Mouse (Mus musculus) common myeloid progenitor, adult 5-6 weeks (primary cell): ENCODE results near the gene Cbx8. TPM values are rescaled to one million over a fixed set of nuclear protein-coding genes. Genes with fewer than 3 reads are reported as not detected.

Source experiments
- ATAC-seq: replicated peaks from 2 replicates; pipeline ENCODE4 v1.8.0; 2016; ENCODE audit warnings: low read depth, mild to moderate bottlenecking, moderate TSS enrichment, inconsistent platforms; ENCODE audit not compliant: poor library complexity, severe bottlenecking
- total RNA-seq: library from RNA; stranded (forward); fragments of 200-1000, 187-1606 nt; gene quantifications from 2 replicates; pipeline ENCODE4 v1.2.3, GENCODE M21; 2017

The Cbx8 gene
- total RNA-seq, result 1.4 and 2.5 TPM in 2 replicates

DNA sequence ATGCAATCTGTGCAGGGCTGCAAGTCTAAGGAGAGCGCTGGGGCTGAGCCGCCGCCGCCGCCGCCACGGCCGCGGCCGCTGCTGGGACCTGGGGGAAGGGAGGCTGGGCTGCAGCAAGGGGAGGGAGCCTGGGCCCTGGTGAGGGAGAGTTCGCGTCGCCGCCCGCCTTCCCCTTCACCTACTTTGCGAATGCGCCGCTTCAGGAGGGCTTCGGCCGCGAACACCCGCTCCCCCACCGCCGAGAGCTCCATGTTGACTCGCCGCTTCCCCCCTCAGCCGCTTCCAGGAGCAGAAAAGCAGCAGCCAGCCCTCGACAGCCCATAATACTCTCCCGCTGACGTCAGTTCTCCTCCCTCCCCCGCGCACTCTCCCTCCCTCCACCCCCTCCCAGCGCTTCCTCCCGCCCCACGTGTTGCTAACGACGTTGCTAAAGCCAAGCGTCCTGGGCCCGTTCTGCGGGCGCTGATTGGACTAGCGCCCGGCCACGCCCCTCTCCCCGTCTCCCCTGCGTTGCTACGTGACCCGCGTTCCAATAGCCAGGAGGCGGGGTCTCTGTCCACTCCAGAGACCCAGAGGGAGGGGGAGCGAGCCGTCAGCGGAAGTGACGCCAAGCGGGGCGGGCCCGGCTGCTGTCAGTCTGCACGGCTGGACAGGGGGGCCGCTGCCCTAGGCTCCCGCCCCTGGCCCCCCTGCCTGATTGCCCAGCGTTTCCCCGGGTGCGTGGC, at the start of gene Cbx8:
Gene Cbx8 (minus strand): TSS at position 370 of the 725 bp plus-strand sequence.
- ATAC-seq, result peak; percentile 88

DNA sequence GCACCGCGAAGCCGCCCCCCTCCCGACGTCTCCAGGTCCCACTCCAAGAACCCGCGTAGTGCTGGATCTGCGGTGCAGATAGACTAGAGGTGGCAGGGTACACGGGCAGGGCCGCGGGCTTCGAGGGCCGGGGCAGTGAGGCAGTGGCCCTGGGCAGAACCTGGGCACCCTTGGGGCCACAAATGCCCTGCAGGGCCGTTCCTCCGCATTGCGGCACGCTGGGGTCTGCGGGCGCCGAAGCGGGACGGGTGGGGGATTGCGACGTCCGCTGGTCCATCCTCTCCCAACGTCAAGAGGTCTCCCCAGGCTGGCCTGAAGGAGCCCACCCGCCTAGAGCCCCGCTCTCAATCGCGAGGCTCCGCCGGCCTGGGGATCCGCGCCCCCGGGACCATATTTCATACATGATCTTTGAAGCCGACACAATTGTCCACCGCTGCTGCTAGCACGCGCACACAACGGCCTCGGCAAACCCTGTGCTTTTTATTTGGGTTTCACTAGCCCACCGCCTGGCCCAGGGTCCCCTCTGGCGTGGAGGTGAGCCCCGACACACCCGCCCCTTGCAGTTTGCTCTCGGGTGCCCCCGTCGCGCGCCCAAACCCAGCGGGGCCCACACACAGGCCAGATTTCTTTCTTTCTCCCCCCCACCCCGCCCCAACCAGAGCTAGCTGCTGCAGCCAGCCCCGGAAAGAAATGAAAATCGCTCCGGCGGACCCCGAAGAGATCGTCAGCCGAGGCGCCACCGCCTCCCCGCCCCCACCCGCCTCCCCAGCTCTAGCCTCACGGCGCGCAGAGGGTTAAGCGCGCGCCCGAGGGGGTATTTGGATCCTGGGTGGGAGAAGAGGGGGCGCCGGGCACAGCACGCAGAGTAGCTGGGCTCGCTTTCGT, 49.5 kb upstream of the Cbx8 start:
- no peak for ATAC-seq

GRCm38 (mm10) chr11:119089235-119090075, 48.7 kb upstream of the Cbx8 start:
- ATAC-seq, result no peak

- no peak for ATAC-seq
These were observed 47.8 kb upstream of the Cbx8 start for GRCm38 (mm10) chr11:119088391-119089234.

GRCm38 (mm10) chr11:119087301-119088082, 46.7 kb upstream of the Cbx8 start:
- no peak for ATAC-seq

DNA sequence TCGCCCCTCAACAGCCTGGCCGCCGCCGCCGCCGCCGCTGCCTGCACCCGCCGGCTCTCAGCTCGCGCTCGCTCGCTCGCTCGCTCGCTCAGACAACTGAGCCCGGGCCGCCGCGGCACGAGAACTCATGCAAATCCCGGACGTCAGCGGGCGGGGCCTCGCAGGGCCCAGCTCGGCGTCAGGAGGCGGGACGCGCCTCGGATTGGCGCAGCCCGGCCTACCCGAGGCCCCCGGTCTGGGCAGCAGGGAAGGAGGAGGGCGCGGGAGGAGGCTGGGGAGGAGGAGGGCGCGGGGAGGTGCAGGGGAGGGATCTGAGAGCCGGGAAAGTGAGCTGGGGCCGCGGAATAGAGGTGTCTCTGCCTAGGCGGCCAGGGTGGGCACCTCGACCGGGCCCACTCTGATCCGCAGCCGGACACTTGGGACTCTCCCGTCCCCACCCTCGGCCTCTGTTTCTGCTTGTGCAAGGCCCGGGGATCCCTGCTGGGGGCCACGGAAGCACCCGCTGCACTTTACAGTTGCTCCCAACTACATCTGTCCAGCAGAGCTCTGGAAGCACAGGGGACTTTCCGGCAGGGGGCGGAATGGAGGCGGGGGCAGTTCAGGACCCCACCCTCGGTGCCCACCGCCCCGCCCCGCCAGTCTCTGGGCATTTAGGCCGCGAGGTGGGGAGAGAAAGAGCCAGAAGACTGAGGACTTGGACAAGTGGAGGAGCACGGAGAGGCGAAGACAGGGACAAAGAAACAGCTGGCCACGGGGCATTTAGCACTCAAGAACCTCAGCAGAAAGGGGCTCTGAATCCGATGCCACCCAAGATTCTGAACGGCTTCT, 45.6 kb upstream of the Cbx8 start, which contains the start of gene Cbx4:
Gene Cbx4 (minus strand): TSS at position 78 of the 828 bp plus-strand sequence.
- peak; percentile 67 for ATAC-seq

DNA sequence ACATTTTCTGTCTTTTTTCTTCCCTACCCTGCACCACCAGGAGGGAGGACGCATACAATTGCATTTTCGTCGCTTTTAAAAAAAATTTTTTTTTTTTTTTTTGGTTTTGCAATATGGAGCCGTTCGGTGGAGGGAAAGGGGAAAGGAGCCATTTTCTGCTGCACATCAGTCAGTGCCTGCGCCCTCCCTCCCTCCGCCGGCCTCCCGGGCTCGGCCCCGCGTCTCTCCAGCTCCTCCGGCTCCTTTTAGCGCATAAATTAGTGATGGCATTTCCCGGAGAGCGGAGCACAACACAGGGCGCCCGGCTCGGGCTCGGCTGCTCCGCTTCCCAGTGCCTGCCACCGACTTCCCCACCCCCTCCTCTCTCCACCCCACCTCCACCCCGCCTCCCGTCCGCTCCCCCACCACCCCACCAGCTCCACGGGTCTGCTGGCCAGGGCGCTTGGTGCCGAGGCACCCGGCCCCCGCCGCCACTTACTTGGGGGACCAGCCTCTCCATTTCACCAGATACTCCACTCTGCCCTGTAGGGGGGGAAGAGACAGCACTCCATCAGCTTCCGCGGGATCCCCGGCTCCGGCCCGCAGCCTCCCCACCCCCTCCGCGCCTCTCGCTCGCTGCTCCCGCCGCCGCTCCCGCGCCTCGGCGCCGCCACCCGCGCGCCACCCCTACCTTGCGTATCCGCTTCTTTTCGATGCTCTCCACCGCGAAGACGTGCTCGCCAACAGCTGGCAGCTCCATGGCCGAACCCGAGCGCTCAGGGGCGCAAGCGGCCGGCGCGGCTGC, 44.7 kb upstream of the Cbx8 start:
- 0 out of 2 replicates have a peak, but pooled peaks have one; percentile 3 for ATAC-seq

- no peak for ATAC-seq
These were observed 43.9 kb upstream of the Cbx8 start for GRCm38 (mm10) chr11:119084446-119085278.

GRCm38 (mm10) chr11:119083724-119084445, 43.1 kb upstream of the Cbx8 start:
- ATAC-seq, result peak; percentile 29

- no peak for ATAC-seq
These were observed 42.1 kb upstream of the Cbx8 start for GRCm38 (mm10) chr11:119082638-119083599.

GRCm38 (mm10) chr11:119081839-119082637, 41.3 kb upstream of the Cbx8 start:
- ATAC-seq, result no peak

DNA sequence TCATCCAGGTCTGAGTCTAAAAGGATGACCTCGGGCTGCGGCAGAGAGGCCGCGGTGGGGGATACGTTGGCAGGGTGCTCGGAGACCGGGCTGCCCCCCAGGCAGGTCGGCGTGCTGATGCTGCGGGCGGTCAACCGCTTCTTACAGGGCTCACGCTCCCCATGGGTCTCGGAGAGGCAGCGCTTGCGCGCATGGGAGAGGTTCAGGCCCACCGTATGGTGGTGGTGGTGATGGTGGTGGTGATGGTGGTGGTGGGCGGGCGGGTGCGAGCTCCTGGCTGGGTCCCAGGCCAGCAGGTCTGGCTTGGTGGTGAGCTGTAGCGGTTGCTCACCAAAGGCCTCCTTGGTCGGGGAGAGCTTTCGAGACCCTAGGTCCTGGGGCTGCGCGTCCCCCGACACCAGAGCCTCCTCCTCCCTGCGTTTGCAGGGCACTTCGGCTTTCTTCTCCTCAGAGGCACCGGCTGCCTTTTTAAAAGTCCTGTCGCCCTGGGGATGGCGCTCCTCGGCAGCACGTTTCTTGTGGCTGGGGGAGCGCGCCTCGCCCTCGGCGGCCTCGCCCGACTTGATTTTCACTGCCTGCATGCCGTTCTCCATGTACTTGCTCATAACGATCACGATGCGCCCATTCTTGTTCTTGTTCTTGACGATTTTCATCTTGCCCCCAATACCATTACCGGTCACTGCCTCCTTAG, 40.5 kb upstream of the Cbx8 start:
- no peak for ATAC-seq
